Mouse (Mus musculus): ENCODE results near the gene Ank.

- TF ChIP-seq POLR2A (IDR thresholded peaks at IDR 0.05; ENCODE audit: insufficient read depth, low read depth, low read length) (no peak), CTCF (IDR thresholded peaks at IDR 0.05; ENCODE audit: insufficient read depth, low read depth, low read length) (no peak)
Observed at GRCm38 (mm10) chr15:27441951-27442350, 24.5 kb upstream of the Ank start.

All from olfactory bulb, adult 2 months (tissue).